In genomic region chr5:15983354-15983753, GRCm38 (mm10) we compare ENCODE assay signal across 29 mouse cellular contexts. TPM values are rescaled to one million over a fixed set of nuclear protein-coding genes. Genes with fewer than 3 reads are reported as not detected.
DNase-seq lines count a peak whose midpoint lies in the region; ATAC-seq lines count a peak whose summit lies in the region.
"Had no signal": no experiment of that assay in that cellular context is flagged by ENCODE, and none has a peak within 500 bp of the region (broad histone marks: within the 10 kb centered on the region; RNA-seq: fewer than 3 reads in every experiment).

No protein-coding gene starts in this region.

- H3K9ac ChIP-seq in kidney, embryonic 14.5 days (ENCODE audit: low read depth, low read length) = no peak overlapping the region
- H3K9ac ChIP-seq in kidney, embryonic 16.5 days (replicated peaks; ENCODE audit: low read length) = no peak overlapping the region
- no peak overlapping the region for H3K9ac ChIP-seq in embryonic facial prominence, embryonic 12.5 days
- no peak overlapping the region for H3K9ac ChIP-seq in limb, embryonic 12.5 days (replicated peaks)
- H3K9ac ChIP-seq: forebrain, embryonic 12.5 days; heart, embryonic 15.5 days; kidney, embryonic 15.5 days; liver, embryonic 14.5 days; lung, embryonic 15.5 days; neural tube, embryonic 13.5 days had no signal

- no peaks in the 10 kb centered on the region for H3K27me3 ChIP-seq in kidney, embryonic 14.5 days (ENCODE audit: control insufficient read depth, insufficient read depth, low read length)
- H3K27me3 ChIP-seq in kidney, embryonic 16.5 days (ENCODE audit: insufficient read depth, low read length) = no peaks in the 10 kb centered on the region
- H3K27me3 ChIP-seq in embryonic facial prominence, embryonic 12.5 days = no peaks in the 10 kb centered on the region
- no peaks in the 10 kb centered on the region for H3K27me3 ChIP-seq in limb, embryonic 12.5 days
- no peaks in the 10 kb centered on the region for H3K27me3 ChIP-seq in heart, embryonic 10.5 days (ENCODE audit: insufficient read depth, poor library complexity, severe bottlenecking)
- H3K27me3 ChIP-seq: CH12.LX; heart, embryonic 15.5 days; kidney, embryonic 15.5 days; lung, embryonic 15.5 days; megakaryocyte, embryonic 14.5 days had no signal

- no peaks in the 10 kb centered on the region for H3K4me1 ChIP-seq in kidney, embryonic 14.5 days (ENCODE audit: control insufficient read depth, insufficient read depth, low read length)
- H3K4me1 ChIP-seq in kidney, embryonic 16.5 days (ENCODE audit: insufficient read depth, low read length) = peaks cover 11% of the 10 kb centered on the region
- H3K4me1 ChIP-seq in embryonic facial prominence, embryonic 12.5 days = peaks cover 14% of the 10 kb centered on the region; the same call in 1 of the 2 replicates
- H3K4me1 ChIP-seq in limb, embryonic 12.5 days (replicated peaks) = peaks cover 10% of the 10 kb centered on the region
- H3K4me1 ChIP-seq in heart, embryonic 10.5 days = peaks cover 6% of the 10 kb centered on the region; the same call in 1 of the 2 replicates
- H3K4me1 ChIP-seq: lung, embryonic 15.5 days; megakaryocyte, embryonic 14.5 days had no signal

- no peak; the same call in 1 of the 2 replicates for ATAC-seq in kidney, embryonic 14.5 days (ENCODE audit: low FRiP score, low TSS enrichment)
- no peak for ATAC-seq in kidney, embryonic 16.5 days (ENCODE audit: low FRiP score, low TSS enrichment)
- ATAC-seq in embryonic facial prominence, embryonic 12.5 days (ENCODE audit: insufficient number of reproducible peaks, insufficient read depth, low FRiP score, low TSS enrichment) = no peak
- no peak for ATAC-seq in limb, embryonic 12.5 days (ENCODE audit: insufficient number of reproducible peaks, insufficient read depth, low FRiP score, low TSS enrichment, low read depth)
- ATAC-seq: intestine, postnatal 0 days; midbrain, embryonic 16.5 days had no signal

- H3K36me3 ChIP-seq in kidney, embryonic 14.5 days (ENCODE audit: control insufficient read depth, insufficient read depth, low read length) = no peaks in the 10 kb centered on the region
- H3K36me3 ChIP-seq in kidney, embryonic 16.5 days (ENCODE audit: insufficient read depth, low read length) = no peaks in the 10 kb centered on the region
- no peaks in the 10 kb centered on the region for H3K36me3 ChIP-seq in embryonic facial prominence, embryonic 12.5 days
- no peaks in the 10 kb centered on the region for H3K36me3 ChIP-seq in limb, embryonic 12.5 days
- no peaks in the 10 kb centered on the region for H3K36me3 ChIP-seq in heart, embryonic 10.5 days
- H3K36me3 ChIP-seq: forebrain, embryonic 12.5 days; G1E; heart, embryonic 15.5 days; kidney, embryonic 15.5 days; lung, embryonic 15.5 days; neural tube, embryonic 13.5 days had no signal

- H3K27ac ChIP-seq in kidney, embryonic 14.5 days (ENCODE audit: low read depth, low read length) = no peak overlapping the region
- H3K27ac ChIP-seq in kidney, embryonic 16.5 days (ENCODE audit: low read length) = no peak overlapping the region
- H3K27ac ChIP-seq in embryonic facial prominence, embryonic 12.5 days = peak overlapping the region; percentile 69; the same call in 1 of the 2 replicates
- no peak overlapping the region for H3K27ac ChIP-seq in limb, embryonic 12.5 days
- H3K27ac ChIP-seq in heart, embryonic 10.5 days = no peak overlapping the region
- H3K27ac ChIP-seq: forebrain, embryonic 12.5 days; gastrocnemius, adult 2 months; heart, embryonic 15.5 days; kidney, embryonic 15.5 days; liver, embryonic 14.5 days; lung, embryonic 15.5 days; neural tube, embryonic 13.5 days; stomach, postnatal 0 days had no signal

- DNase-seq in embryo, embryonic 10 days (ENCODE audit: low spot score) = peak; percentile 44
- DNase-seq in heart, embryonic 10.5 days (ENCODE audit: low spot score) = no peak
- DNase-seq in left cerebral cortex, adult 8-10 months (ENCODE audit: low spot score in 2 of 2) = no peak
- DNase-seq in cerebellum, postnatal 10 days = no peak
- DNase-seq: adrenal gland, adult 8-10 months; B cell, adult 2 months; cerebellum, adult 11-12 months; gastrocnemius, adult 2 months; heart, postnatal 4 days; lung, postnatal 36 days; thymus, adult 2 months had no signal

- WGBS in kidney, embryonic 14.5 days = 22% methylated on average over 5 of the region's 5 CpGs
- 21% methylated on average over 5 of the region's 5 CpGs for WGBS in kidney, embryonic 16.5 days
- WGBS in embryonic facial prominence, embryonic 12.5 days = 6% methylated on average over 5 of the region's 5 CpGs
- WGBS in limb, embryonic 12.5 days = 18% methylated on average over 5 of the region's 5 CpGs
- 34% methylated on average over 5 of the region's 5 CpGs for WGBS in heart, embryonic 10.5 days

- H3K9me3 ChIP-seq in kidney, embryonic 14.5 days (ENCODE audit: control insufficient read depth, low read length) = no peaks in the 10 kb centered on the region
- H3K9me3 ChIP-seq in kidney, embryonic 16.5 days (ENCODE audit: low read length) = no peaks in the 10 kb centered on the region
- no peaks in the 10 kb centered on the region for H3K9me3 ChIP-seq in embryonic facial prominence, embryonic 12.5 days
- no peaks in the 10 kb centered on the region for H3K9me3 ChIP-seq in limb, embryonic 12.5 days
- H3K9me3 ChIP-seq in heart, embryonic 10.5 days = no peaks in the 10 kb centered on the region
- H3K9me3 ChIP-seq: forebrain, embryonic 12.5 days; G1E; heart, embryonic 15.5 days; kidney, embryonic 15.5 days; lung, embryonic 15.5 days; neural tube, embryonic 13.5 days had no signal

- H3K4me2 ChIP-seq in kidney, embryonic 14.5 days (replicated peaks; ENCODE audit: low read depth, low read length) = 0 out of 2 replicates have a peak overlapping the region, but pooled peaks have one; percentile 5
- H3K4me2 ChIP-seq in kidney, embryonic 16.5 days (replicated peaks; ENCODE audit: low read depth, low read length) = no peak overlapping the region
- H3K4me2 ChIP-seq in embryonic facial prominence, embryonic 12.5 days (replicated peaks) = peak overlapping the region; percentile 21; the same call in 1 of the 2 replicates
- 0 out of 2 replicates have a peak overlapping the region, but pooled peaks have one; percentile 10 for H3K4me2 ChIP-seq in limb, embryonic 12.5 days
- H3K4me2 ChIP-seq: forebrain, embryonic 12.5 days; heart, embryonic 15.5 days; kidney, embryonic 15.5 days; lung, embryonic 15.5 days; neural tube, embryonic 13.5 days had no signal

- no peak overlapping the region for H3K4me3 ChIP-seq in kidney, embryonic 14.5 days (ENCODE audit: low read length)
- no peak overlapping the region for H3K4me3 ChIP-seq in kidney, embryonic 16.5 days (ENCODE audit: low read length)
- no peak overlapping the region for H3K4me3 ChIP-seq in embryonic facial prominence, embryonic 12.5 days
- no peak overlapping the region for H3K4me3 ChIP-seq in limb, embryonic 12.5 days (replicated peaks)
- H3K4me3 ChIP-seq in heart, embryonic 10.5 days = no peak overlapping the region
- H3K4me3 ChIP-seq: erythroblast, embryonic 14.5 days; forebrain, embryonic 12.5 days; gastrocnemius, adult 2 months; heart, embryonic 15.5 days; kidney, embryonic 15.5 days; lung, embryonic 15.5 days; megakaryocyte, embryonic 14.5 days; myocyte; neural tube, embryonic 13.5 days had no signal

RNA-seq across cellular contexts. Expression of gene Cacna2d1, which starts 48.9 kb away (rescaled TPM):
- polyA plus RNA-seq in kidney, embryonic 14.5 days (2014; fragmentation: Nextera tagmentation; extraction: Ambion mirVana) = 18.5 and 24.1 TPM in 2 replicates
- 13.3 and 15.3 TPM in 2 replicates for polyA plus RNA-seq in kidney, embryonic 16.5 days (2015; fragmentation: Nextera tagmentation; extraction: Ambion mirVana)
- polyA plus RNA-seq in embryonic facial prominence, embryonic 12.5 days (2016; fragmentation: Nextera tagmentation; extraction: Ambion mirVana) = 20.1 and 21.8 TPM in 2 replicates
- 19.5 and 20.5 TPM in 2 replicates for polyA plus RNA-seq in limb, embryonic 12.5 days (2016; fragmentation: Nextera tagmentation; extraction: Ambion mirVana)
- polyA plus RNA-seq in heart, embryonic 10.5 days (2016; fragmentation: Nextera tagmentation; extraction: Ambion mirVana) = 9.9 and 15.4 TPM in 2 replicates
- 100 to 1,000 TPM; 146 to 167 (median 156) TPM for total RNA-seq in left cerebral cortex, adult 8-10 months (2022)
- polyA plus RNA-seq: erythroblast, embryonic 14.5 days; G1E had no signal
